Mouse (Mus musculus): ENCODE results near the gene Mfng. TPM values are rescaled to one million over a fixed set of nuclear protein-coding genes. Genes with fewer than 3 reads are reported as not detected.

Gene Mfng
- polyA plus RNA-seq, 2 experiments from 2014 or later: 61.3 to 136 TPM

- peak; percentile 72 for ATAC-seq
These were observed 60.7 kb downstream of the Mfng start for GRCm38 (mm10) chr15:78712335-78713258.

- no peak for ATAC-seq
These were observed 61.3 kb downstream of the Mfng start for GRCm38 (mm10) chr15:78711935-78712334.

- no peak for ATAC-seq
These were observed 62.6 kb downstream of the Mfng start for GRCm38 (mm10) chr15:78710634-78711033.

GRCm38 (mm10) chr15:78709767-78710166, 63.5 kb downstream of the Mfng start:
- no peak for ATAC-seq

GRCm38 (mm10) chr15:78706630-78707029, 66.6 kb downstream of the Mfng start:
- no peak for ATAC-seq

Other genes starting within 250 kb of the Mfng start
- 10 to 100 TPM; 10.2 to 14.3 TPM for gene C1qtnf6, start 242.1 kb downstream of the Mfng start, polyA plus RNA-seq (2017; shearing (Covaris generic))
- gene Sstr3, start 228.8 kb downstream of the Mfng start, polyA plus RNA-seq (2017; shearing (Covaris generic)): not detected
- gene Rac2, start 200.7 kb downstream of the Mfng start, polyA plus RNA-seq (2017; shearing (Covaris generic)): 1,000 to 10,000 TPM; 2,983 to 4,093 TPM
- 100 to 1,000 TPM; 299 to 603 TPM for gene Cyth4, start 176.4 kb downstream of the Mfng start, polyA plus RNA-seq (2017; shearing (Covaris generic))
- under 1 TPM in 1 of 2 experiments, not detected in 1; 0.10 TPM for gene Elfn2, start 54.7 kb downstream of the Mfng start, polyA plus RNA-seq (2017; shearing (Covaris generic))
- gene Card10, start 29.6 kb upstream of the Mfng start, polyA plus RNA-seq (2017; shearing (Covaris generic)): not detected
- not detected for gene Cdc42ep1, start 69.1 kb upstream of the Mfng start, polyA plus RNA-seq (2017; shearing (Covaris generic))
- not detected for gene Lgals2, start 82.1 kb upstream of the Mfng start, polyA plus RNA-seq (2017; shearing (Covaris generic))
- 10 to 100 TPM; 14.3 to 17.1 TPM for gene Gga1, start 103.7 kb upstream of the Mfng start, polyA plus RNA-seq (2017; shearing (Covaris generic))
- gene Gm49510, start 126.2 kb upstream of the Mfng start, polyA plus RNA-seq (2017; shearing (Covaris generic)): not detected
- gene Sh3bp1, start 126.3 kb upstream of the Mfng start, polyA plus RNA-seq (2017; shearing (Covaris generic)): 10 to 100 TPM; 49.5 to 59.0 TPM
- 1 to 10 TPM; 2.3 to 2.7 TPM for gene Pdxp, start 140.4 kb upstream of the Mfng start, polyA plus RNA-seq (2017; shearing (Covaris generic))
- gene Lgals1, start 153.2 kb upstream of the Mfng start, polyA plus RNA-seq (2017; shearing (Covaris generic)): 100 to 1,000 TPM; 366 to 481 TPM
- gene Nol12, start 161.5 kb upstream of the Mfng start, polyA plus RNA-seq (2017; shearing (Covaris generic)): 10 to 100 TPM; 45.5 to 46.5 TPM
- gene Triobp, start 174.2 kb upstream of the Mfng start, polyA plus RNA-seq (2017; shearing (Covaris generic)): 10 to 100 TPM; 15.6 to 20.0 TPM

All from CD4-positive, CD25-positive, alpha-beta regulatory T cell, adult 4 months (primary cell).